Mouse (Mus musculus): ENCODE results near the gene Cpsf6. TPM values are rescaled to one million over a fixed set of nuclear protein-coding genes. Genes with fewer than 3 reads are reported as not detected.

The Cpsf6 gene
- polyA plus RNA-seq, 2 experiments from 2014 or later = 116 to 124 TPM

DNA sequence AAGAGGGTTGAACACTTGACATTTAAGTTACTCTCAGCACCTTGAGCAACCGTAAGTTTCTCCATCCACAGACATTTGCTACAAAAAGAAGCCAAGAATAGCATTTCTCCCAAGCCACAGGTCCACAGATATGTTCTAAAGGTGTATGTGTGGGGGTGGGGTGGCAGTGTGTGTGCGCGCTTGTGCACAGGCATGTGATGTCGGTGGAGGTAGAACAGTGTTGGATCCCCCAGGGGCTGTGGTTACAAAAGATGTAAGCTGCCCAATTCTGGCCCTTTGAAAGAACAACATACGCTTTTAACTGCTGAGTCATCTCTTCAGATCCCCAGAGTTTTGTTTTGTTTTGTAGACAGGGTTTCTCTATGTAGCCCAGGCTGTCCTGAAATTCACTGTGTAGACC, 57.2 kb downstream of the Cpsf6 start:
- ATAC-seq = no peak

DNA sequence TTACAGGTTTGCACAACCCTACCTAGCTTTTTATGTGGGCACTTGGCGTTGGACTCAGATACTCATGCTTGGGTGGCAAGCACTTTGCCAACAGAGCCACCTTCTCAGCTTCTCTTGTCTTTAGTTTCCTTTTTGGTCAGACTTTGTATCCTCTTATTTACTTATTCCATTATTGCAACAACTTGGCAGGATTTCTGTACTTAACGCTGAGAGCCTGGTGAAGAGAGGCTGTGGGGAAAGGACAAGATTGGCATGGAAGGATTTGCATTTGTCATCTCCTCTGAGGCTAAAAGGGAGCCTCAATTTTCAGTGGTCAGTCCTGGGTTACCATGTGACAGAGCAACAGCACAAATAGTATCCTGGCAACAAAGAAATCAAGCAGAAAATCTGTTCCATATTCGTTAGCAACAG, 59.2 kb downstream of the Cpsf6 start:
- no peak for ATAC-seq

DNA sequence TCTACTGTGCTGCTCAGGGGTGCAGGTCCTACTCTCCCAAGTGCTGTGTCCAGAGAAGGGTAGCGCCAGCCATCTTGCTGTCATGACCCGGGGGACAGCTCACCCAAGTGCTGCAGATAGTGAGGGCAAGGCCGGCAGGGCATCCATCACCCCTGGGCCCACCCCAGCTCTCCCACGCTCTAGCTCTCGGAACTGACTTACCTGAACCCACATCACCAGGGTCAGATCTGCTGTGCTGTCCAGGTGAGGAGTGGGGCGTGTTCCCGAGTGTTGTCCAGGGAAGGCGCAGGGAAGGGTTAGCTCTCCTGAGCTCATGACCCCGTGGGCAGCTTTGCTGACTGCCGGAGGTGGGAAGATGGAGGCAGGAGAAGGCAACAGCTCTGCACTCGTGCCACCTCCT, 63.4 kb downstream of the Cpsf6 start:
- no peak for ATAC-seq

DNA sequence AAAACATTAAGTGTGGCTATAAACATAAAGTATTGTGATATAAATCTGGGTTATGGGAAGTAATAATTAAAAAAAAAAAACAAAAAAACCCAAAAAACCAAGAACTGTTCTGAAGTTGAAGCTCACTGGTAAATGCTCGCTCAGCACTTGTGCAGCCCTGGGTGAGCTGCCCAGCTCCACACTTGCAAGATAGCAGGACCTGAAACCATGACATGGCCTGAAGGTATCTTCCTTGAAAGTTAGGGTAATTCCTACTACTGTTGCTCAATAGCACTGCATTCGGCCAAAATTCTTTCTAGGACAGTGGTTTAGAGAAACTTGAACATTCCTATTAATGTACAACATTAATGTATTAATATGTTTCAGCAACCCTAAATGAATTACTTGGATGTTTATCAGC, 66.7 kb downstream of the Cpsf6 start:
- no peak for ATAC-seq

DNA sequence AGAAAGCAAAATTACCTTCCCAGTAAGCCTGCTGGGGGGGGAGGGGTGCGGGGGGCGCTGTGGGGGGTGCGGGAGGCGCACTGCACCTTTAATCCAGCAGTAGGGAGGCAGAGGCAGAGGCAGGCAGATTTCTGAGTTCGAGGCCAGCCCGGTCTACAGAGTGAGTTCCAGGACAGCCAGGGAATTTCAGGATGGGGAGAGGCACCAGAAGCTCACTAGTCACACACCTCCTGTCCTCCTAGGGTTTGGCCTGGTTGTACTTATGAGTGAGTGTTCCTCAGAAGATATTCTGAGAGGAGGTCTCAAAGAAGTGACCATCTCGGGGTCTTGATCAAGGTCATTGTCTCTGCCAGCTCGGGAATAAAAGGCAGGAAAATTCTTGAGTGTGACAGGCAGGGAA, 67.6 kb downstream of the Cpsf6 start:
- ATAC-seq = no peak

DNA sequence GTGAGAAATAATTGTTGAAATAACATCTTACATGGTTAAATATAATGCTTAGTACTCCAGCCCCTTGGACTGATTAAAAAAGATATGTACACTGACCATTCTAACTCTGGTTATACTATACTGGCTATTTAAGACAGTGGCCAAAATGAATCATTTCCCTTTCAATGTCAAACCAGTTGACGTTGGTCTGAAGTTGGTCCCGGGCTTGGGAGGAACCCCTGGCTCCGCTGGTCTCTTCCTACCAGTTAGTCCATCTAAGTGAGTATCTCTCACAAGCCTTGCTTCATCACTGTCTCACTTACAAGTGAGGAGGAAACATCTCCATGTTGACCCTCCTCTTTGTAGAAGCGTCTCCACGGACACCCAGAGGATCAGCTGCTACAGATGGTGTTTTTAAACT, 75.4 kb downstream of the Cpsf6 start:
- no peak for ATAC-seq

DNA sequence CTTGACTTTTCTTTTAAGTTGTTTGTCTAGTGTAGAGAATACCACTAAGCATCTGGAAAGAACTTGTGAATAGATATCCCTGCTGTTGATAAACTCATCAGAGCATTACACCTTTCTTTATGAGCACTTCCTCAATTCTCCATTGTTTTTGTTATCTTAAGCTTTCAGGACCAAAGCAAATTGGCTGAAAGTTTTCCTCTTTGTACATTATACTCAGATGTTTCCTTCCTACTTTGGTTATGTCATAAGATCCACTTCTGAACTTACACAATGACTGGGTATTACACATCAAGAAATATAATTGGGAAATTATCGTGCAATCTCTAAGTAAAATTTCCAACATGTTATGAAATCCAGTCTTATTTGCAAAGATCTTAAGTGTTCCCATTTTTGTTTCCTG, 78.1 kb downstream of the Cpsf6 start:
- no peak for ATAC-seq

DNA sequence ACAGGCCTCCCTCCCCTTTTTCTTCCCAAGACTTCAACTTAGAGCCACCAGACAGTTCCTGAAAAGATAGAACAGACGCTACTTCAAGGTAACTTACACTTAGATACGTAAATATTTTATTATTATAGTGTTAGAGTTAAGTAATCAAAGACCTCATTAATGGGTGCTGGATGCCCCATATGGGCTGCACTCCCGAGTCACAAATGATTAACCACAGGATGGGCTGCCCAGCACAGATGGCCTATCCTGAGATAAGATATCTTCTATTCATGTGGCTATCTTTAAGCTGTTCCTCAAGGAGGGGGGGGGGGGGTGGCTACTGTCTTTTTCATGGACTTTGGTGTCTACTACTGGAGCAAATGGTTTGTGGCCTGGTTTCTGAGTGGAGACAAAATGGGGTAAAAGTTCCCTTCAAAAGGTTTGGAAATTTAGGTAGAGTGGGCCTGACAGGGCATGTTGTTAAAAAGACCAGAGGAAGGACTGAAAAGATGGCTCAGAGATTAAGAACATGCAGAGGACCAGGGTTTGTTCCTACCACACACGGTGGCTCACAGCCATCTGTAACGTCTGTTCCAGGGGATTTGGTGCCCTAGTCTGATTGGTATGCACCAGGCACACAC, 79.8 kb downstream of the Cpsf6 start:
- no peak for ATAC-seq

DNA sequence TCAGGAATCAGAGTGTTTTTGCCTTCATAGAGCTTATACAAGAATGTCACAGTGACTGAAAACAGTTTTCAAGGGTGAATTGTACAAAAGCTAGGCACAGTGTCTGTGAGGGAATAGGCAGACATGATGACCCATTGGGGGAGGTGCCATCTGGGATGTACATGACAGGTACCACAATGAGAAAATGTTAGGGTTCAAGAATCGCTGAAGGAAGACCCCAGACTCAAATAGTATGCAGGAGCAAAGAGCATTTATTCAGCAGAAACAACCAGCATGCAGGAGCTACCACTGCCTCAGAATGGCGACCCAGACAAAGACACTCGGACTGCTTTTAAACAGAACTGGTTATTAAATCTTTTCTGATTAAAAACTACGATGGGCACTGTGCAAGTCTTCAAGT, 80.7 kb downstream of the Cpsf6 start:
- ATAC-seq = no peak

DNA sequence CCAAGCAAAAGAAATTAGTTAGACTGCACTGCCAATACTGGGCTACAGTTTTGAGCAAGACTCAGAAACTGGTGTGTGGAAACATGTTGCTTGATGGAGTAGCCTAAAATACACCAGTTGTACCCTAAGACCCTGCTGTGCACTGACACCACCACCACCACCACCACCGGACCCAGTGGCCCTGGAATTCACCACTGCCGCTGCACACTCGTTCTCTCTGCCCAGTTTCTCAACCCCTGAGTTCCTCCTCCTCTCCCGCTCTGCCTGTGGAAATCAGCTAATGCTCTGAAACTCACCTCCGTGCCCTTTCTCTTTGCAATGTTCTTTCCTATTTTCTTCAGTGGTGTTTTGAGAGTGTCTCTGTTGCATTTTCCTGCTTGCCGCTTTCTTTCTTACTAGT, 81.5 kb downstream of the Cpsf6 start:
- no peak for ATAC-seq

Other genes with a start within 250 kb of the Cpsf6 start
- 1 to 10 TPM; 8.4 to 9.3 TPM for gene Frs2, start 231.5 kb downstream of the Cpsf6 start, polyA plus RNA-seq (2017; shearing (Covaris generic))
- gene Yeats4, start 155.5 kb downstream of the Cpsf6 start, polyA plus RNA-seq (2017; shearing (Covaris generic)) = 10 to 100 TPM; 19.1 to 24.6 TPM
- not detected for gene 9530003J23Rik, start 141.3 kb downstream of the Cpsf6 start, polyA plus RNA-seq (2017; shearing (Covaris generic))
- 1 to 10 TPM in 1 of 2 experiments, under 1 TPM in 1; 0.32 to 9.2 TPM for gene Lyz2, start 97.7 kb downstream of the Cpsf6 start, polyA plus RNA-seq (2017; shearing (Covaris generic))
- gene Lyz1, start 87.1 kb downstream of the Cpsf6 start, polyA plus RNA-seq (2017; shearing (Covaris generic)) = not detected
- gene Cpm, start 249.5 kb upstream of the Cpsf6 start, polyA plus RNA-seq (2017; shearing (Covaris generic)) = 10 to 100 TPM; 26.0 to 26.2 TPM